Mouse (Mus musculus): Measurements from ENCODE around the gene Scel. TPM values are rescaled to one million over a fixed set of nuclear protein-coding genes. Genes with fewer than 3 reads are reported as not detected.
A peak's percentile ranks its signal among the peaks of the same experiment; 100 is the strongest.

The Scel gene
- total RNA-seq, 2 experiments from 2014 or later: 0.95 to 1.1 TPM

DNA sequence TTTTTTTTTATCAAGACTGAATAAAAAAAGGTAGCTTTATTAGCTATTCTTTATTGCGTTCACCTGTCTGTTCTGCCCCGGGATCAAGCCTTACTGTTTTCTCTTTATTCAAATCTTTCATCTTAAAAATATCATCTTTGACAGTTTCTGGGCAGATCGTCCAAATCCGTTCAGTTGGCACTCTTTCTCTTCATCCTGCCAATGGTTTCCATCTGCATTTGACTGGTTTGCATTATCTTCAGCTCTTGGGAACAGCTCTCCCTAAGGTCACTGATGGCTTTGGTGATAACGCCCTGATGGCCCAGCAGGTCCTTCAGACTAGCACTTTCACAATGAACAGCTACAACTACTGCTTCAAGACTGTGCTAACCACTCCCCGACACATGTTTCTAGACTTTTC lies 35.1 kb downstream of the Scel start:
- TF ChIP-seq CTCF (IDR thresholded peaks at IDR 0.05): no peak
- H3K4me3 ChIP-seq: no peak overlapping the region
- intact Hi-C loops (cut with DNase I): loop anchor here (5.0 kb wide), 1 partner anchor 479 kb away; no protein-coding TSS in a partner anchor
- H3K27ac ChIP-seq: no peak overlapping the region
- DNase-seq (ENCODE audit: extremely low spot score in 1 of 2, low spot score in 2 of 2): no peak

DNA sequence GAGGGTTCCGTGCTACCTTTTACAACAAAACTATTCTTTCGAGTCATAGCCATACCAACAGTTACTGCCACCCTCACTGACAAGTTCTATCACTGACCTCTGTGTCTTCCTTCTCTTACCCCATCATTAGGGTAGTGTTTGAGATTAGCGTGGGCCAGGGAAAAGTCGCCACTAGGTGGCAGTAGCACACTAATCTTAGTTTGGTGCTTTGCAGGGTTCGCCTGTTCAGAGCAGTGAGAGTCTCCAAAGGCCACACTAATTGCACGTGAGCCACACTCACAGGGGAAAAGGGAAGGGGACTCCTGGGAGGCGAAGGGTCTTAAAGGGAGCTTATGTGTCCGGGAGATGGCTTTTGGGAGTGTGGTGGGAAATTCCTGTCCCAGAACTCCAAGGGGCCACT lies 37.3 kb downstream of the Scel start:
- peak; percentile 88 for TF ChIP-seq CTCF (IDR thresholded peaks at IDR 0.05)
- intact Hi-C loops (cut with DNase I): loop anchor here (1.0 to 5.0 kb wide), 3 partner anchors 82 to 144 kb away; partner anchors contain the start of gene Slain1
- Histone ChIP-seq H3K27ac (peak overlapping the region; percentile 44; the same call in 1 of the 2 replicates), H3K4me3 (peak overlapping the region; percentile 17)
- peak; percentile 85 to 90 for DNase-seq (ENCODE audit: extremely low spot score in 1 of 2, low spot score in 2 of 2)

GRCm38 (mm10) chr14:103550921-103551320 lies 37.8 kb downstream of the Scel start:
- H3K4me3 ChIP-seq: peak overlapping the region; percentile 17
- no peak for DNase-seq (ENCODE audit: extremely low spot score in 1 of 2, low spot score in 2 of 2)
- no peak for TF ChIP-seq CTCF (IDR thresholded peaks at IDR 0.05)
- intact Hi-C loops (cut with DNase I): loop anchor here (1.0 to 5.0 kb wide), 3 partner anchors 81 to 143 kb away; partner anchors contain the start of gene Slain1
- peak overlapping the region; percentile 44; the same call in 1 of the 2 replicates for H3K27ac ChIP-seq

DNA sequence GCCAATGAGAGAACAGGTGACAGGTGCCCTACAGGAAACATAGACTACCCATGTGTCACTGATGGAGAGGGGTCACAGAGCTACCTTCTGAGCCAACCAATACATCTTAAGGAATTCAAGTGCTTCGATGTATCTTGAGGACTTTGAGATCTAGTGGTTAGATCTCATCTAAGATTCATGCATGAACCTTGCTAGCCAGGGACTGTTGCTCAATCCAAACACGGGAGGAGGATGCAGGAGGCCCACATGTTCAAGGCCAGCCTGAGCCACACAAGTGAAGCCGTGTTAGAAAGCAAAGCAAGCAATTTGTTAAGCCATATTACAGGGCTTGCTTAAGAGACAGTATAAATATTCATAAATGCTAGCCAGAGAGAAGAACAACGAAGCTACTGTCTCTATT lies 38.8 kb downstream of the Scel start:
- no peak for TF ChIP-seq CTCF (IDR thresholded peaks at IDR 0.05)
- DNase-seq (ENCODE audit: extremely low spot score in 1 of 2, low spot score in 2 of 2): no peak
- intact Hi-C loops (cut with DNase I): loop anchor here (5.0 kb wide), 2 partner anchors 80 to 100 kb away; partner anchors contain the start of gene Slain1
- no peak overlapping the region for H3K4me3 ChIP-seq
- peak overlapping the region; percentile 63 for H3K27ac ChIP-seq

DNA sequence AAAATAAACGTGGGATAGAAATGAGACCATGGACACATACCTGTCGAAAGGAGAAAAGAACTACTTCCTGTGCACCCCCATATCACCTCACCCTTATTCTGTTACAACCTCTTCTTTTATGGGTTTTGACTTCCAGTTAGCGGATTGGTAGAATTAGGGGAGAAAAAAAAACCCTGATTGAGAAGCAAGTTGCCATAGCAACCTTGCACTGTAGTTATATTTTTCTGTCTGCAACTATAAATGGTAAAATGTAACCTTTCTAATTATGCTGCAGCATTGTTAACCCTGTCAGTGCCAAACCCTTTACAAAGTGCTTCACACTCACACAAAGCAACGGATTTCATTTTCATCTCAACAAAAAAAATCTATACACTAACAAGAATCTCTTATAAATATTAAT lies 39.2 kb downstream of the Scel start:
- Histone ChIP-seq H3K27ac (peak overlapping the region; percentile 63; the same call in 1 of the 2 replicates), H3K4me3 (no peak overlapping the region)
- TF ChIP-seq CTCF (IDR thresholded peaks at IDR 0.05): no peak
- intact Hi-C loops (cut with DNase I): loop anchor here (5.0 kb wide), 2 partner anchors 80 to 100 kb away; partner anchors contain the start of gene Slain1
- no peak for DNase-seq (ENCODE audit: extremely low spot score in 1 of 2, low spot score in 2 of 2)

- Histone ChIP-seq H3K27ac (no peak overlapping the region), H3K4me3 (no peak overlapping the region)
- intact Hi-C loops (cut with DNase I): no loop called here
- TF ChIP-seq CTCF (IDR thresholded peaks at IDR 0.05): no peak
- no peak for DNase-seq (ENCODE audit: extremely low spot score in 1 of 2, low spot score in 2 of 2)
These were observed 43.5 kb downstream of the Scel start for GRCm38 (mm10) chr14:103556609-103557008.

DNA sequence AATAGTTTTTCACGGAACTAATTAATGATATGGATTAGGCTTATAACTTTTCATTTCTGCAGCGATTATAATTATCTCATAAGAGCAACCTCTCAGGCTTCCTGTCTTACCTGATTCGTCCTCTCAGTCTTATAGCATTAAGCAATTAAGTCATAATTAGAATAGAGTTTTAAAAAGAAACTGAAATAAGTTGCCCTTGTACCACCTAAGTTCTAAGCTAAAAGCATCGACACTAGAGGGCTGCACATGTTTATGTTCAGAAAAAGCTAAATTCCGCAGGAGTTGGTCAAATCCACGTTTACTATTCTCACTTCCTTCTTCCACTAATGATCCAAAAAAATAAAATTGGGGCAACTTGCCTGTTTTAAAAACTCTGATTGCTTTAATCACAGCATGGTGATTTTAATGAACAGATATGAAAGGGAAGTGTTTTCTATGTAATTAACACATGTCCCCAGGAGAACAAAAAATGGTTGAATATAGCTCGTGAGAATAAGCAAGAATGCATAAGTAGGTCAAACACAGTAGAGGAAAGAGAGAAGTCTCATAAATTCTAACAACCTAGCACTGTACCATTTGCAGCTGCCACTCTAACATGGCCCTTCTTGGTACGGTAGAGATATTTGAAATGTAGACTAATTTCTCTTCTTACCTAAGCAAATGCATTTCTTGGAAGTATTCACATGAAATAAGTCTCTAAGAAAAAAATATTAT lies 48.4 kb downstream of the Scel start:
- no peak for DNase-seq (ENCODE audit: extremely low spot score in 1 of 2, low spot score in 2 of 2)
- peak; percentile 20 for TF ChIP-seq CTCF (IDR thresholded peaks at IDR 0.05)
- no peak overlapping the region for H3K27ac ChIP-seq
- no peak overlapping the region for H3K4me3 ChIP-seq
- intact Hi-C loops (cut with DNase I): no loop called here

GRCm38 (mm10) chr14:103567957-103568356 lies 54.8 kb downstream of the Scel start:
- H3K27ac ChIP-seq: no peak overlapping the region
- TF ChIP-seq CTCF (IDR thresholded peaks at IDR 0.05): no peak
- DNase-seq (ENCODE audit: extremely low spot score in 1 of 2, low spot score in 2 of 2): no peak
- H3K4me3 ChIP-seq: no peak overlapping the region
- intact Hi-C loops (cut with DNase I): no loop called here

- H3K27ac ChIP-seq: no peak overlapping the region
- TF ChIP-seq CTCF (IDR thresholded peaks at IDR 0.05): no peak
- no peak for DNase-seq (ENCODE audit: extremely low spot score in 1 of 2, low spot score in 2 of 2)
- H3K4me3 ChIP-seq: no peak overlapping the region
- intact Hi-C loops (cut with DNase I): no loop called here
These were observed 55.3 kb downstream of the Scel start for GRCm38 (mm10) chr14:103568433-103568832.

- Histone ChIP-seq H3K4me3 (no peak overlapping the region), H3K27ac (no peak overlapping the region)
- intact Hi-C loops (cut with DNase I): no loop called here
- no peak for DNase-seq (ENCODE audit: extremely low spot score in 1 of 2, low spot score in 2 of 2)
- TF ChIP-seq CTCF (IDR thresholded peaks at IDR 0.05): no peak
These were observed 58.6 kb downstream of the Scel start for GRCm38 (mm10) chr14:103571598-103572320.

DNA sequence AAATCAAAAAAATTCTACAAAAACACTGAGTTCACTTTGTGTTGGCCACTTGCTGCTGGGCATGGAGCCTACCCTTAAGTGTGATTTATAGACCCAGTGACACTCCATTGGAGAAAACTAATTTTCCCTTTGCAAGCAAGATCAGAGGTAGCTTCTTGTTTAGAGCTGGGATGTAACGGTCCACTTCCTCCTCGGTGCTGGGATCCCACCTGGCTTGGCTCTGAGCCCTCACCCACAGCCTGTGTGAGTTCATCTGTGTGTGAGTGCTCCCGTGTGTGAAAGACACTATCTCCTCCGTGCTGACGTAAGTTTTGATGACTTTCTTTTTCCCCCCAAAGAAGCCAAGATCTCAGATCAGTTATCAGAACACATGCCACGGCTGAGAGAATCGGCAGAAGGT lies 62.7 kb downstream of the Scel start:
- Histone ChIP-seq H3K27ac (no peak overlapping the region), H3K4me3 (no peak overlapping the region)
- TF ChIP-seq CTCF (IDR thresholded peaks at IDR 0.05): no peak
- intact Hi-C loops (cut with DNase I): loop anchor here (5.0 kb wide), 1 partner anchor 36 kb away; no protein-coding TSS in a partner anchor
- no peak for DNase-seq (ENCODE audit: extremely low spot score in 1 of 2, low spot score in 2 of 2)

DNA sequence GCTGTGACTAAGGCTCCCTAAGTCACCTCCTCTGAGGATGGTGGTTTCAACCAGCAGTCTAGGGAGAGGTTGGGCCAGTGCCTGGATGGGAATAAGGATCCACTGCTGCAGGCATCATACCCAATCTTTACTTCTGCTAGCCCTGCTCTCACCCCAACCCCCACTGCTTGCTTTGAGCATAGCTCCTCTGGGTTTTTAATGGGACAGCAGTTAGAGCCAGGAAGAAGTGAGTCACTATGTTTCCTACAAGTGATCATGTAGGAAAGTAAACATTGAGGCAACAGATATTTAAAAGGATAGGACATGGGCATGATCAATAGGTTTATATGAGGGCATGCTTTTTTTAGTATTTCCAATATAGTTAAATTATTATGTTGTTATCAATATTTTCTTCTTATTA lies 63.9 kb downstream of the Scel start:
- Histone ChIP-seq H3K27ac (no peak overlapping the region), H3K4me3 (no peak overlapping the region)
- no peak for TF ChIP-seq CTCF (IDR thresholded peaks at IDR 0.05)
- intact Hi-C loops (cut with DNase I): loop anchor here (5.0 kb wide), 1 partner anchor 35 kb away; no protein-coding TSS in a partner anchor
- DNase-seq (ENCODE audit: extremely low spot score in 1 of 2, low spot score in 2 of 2): no peak
